Mouse (Mus musculus) bone marrow, adult 2 months (tissue): Measurements from ENCODE around the gene Pald1.

Source experiments
- CTCF ChIP-seq: fragments of 200-500 bp; IDR thresholded peaks from 2 replicates; pipeline ENCODE4 v1.5.1; 2011; ENCODE audit warnings: low read length, control low read depth; ENCODE audit not compliant: control insufficient read depth, insufficient read depth
- POLR2A ChIP-seq: fragments of 200-500 bp; IDR thresholded peaks from 2 replicates; pipeline ENCODE4 v1.6.1; 2011; ENCODE audit warnings: low read depth, mild to moderate bottlenecking, control low read depth, low read length, borderline replicate concordance; ENCODE audit not compliant: control insufficient read depth

DNA sequence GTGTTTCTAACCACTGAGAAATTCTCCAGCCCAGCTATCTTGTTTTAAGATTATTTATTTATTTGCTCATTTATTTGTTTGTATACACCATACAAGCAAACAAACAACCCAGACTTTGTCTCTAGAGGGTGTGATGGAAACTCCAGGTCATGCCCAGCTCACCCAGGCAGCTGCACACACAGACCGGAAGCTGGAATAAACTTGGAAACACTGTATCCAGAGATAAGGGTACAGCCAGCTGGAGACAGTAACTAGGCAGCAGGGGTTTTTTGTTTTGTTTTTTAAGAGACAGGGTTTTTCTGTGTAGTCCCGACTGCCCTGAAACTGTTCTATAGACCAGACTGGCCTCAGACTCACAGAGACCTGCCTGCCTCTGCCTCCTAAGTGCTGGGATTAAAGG lies 6.8 kb upstream of the Pald1 start:
- TF ChIP-seq CTCF (no peak), POLR2A (no peak)
